Mouse (Mus musculus): ENCODE data around the gene Rrnad1. TPM values are rescaled to one million over a fixed set of nuclear protein-coding genes. Genes with fewer than 3 reads are reported as not detected.

The Rrnad1 gene
- 49.8 and 52.1 TPM in 2 replicates for polyA plus RNA-seq (2012; rRNA removed)

GRCm38 (mm10) chr3:87930078-87930795 lies at the start of gene Rrnad1, which contains the start of gene Isg20l2:
Rrnad1 (minus strand) TSS chr3:87930717.
Isg20l2 (plus strand) TSS chr3:87930314.

GRCm38 (mm10) chr3:87970939-87971488 lies 40.5 kb upstream of the Rrnad1 start, which contains the start of gene Nes:
Nes (plus strand) TSS chr3:87971078.

GRCm38 (mm10) chr3:87948378-87949265 lies 18.1 kb upstream of the Rrnad1 start, which contains the start of gene Crabp2:
Crabp2 (plus strand) TSS chr3:87948666.

GRCm38 (mm10) chr3:87919336-87920108 lies 11.0 kb downstream of the Rrnad1 start, which contains the start of gene Mrpl24:
Mrpl24 (plus strand) TSS chr3:87919506.

GRCm38 (mm10) chr3:87905880-87906485 lies 24.5 kb downstream of the Rrnad1 start, which contains the start of gene Hdgf:
Hdgf (plus strand) TSS chr3:87906321.

GRCm38 (mm10) chr3:87885281-87886003 lies 45.1 kb downstream of the Rrnad1 start, which contains the start of gene Prcc:
Prcc (minus strand) TSS chr3:87885608.

Other genes with a start within 250 kb of the Rrnad1 start
- gene Lrrc71, start 182.1 kb downstream of the Rrnad1 start, polyA plus RNA-seq (2012; rRNA removed): 0.40 and 0.59 TPM in 2 replicates
- gene Ntrk1, start 135.6 kb downstream of the Rrnad1 start, polyA plus RNA-seq (2012; rRNA removed): 3.3 and 15.5 TPM in 2 replicates
- gene Insrr, start 133.8 kb downstream of the Rrnad1 start, polyA plus RNA-seq (2012; rRNA removed): 2.1 and 3.5 TPM in 2 replicates
- 13.9 and 24.8 TPM in 2 replicates for gene Pear1, start 106.4 kb downstream of the Rrnad1 start, polyA plus RNA-seq (2012; rRNA removed)
- 0.01 TPM in 1 of 2 replicates, not detected in the other for gene Sh2d2a, start 84.0 kb downstream of the Rrnad1 start, polyA plus RNA-seq (2012; rRNA removed)
- gene Prcc, start 45.1 kb downstream of the Rrnad1 start, polyA plus RNA-seq (2012; rRNA removed): 56.0 and 60.4 TPM in 2 replicates
- gene Hdgf, start 24.4 kb downstream of the Rrnad1 start, polyA plus RNA-seq (2012; rRNA removed): 184 and 192 TPM in 2 replicates
- 110 and 113 TPM in 2 replicates for gene Mrpl24, start 11.2 kb downstream of the Rrnad1 start, polyA plus RNA-seq (2012; rRNA removed)
- 28.2 and 29.1 TPM in 2 replicates for gene Isg20l2, start 403 bp downstream of the Rrnad1 start, polyA plus RNA-seq (2012; rRNA removed)
- gene Crabp2, start 17.9 kb upstream of the Rrnad1 start, polyA plus RNA-seq (2012; rRNA removed): 42.6 and 66.3 TPM in 2 replicates
- gene Nes, start 40.4 kb upstream of the Rrnad1 start, polyA plus RNA-seq (2012; rRNA removed): 42.3 and 48.2 TPM in 2 replicates
- gene Bcan, start 69.5 kb upstream of the Rrnad1 start, polyA plus RNA-seq (2012; rRNA removed): 53.5 and 58.6 TPM in 2 replicates
- 0.76 and 0.87 TPM in 2 replicates for gene Hapln2, start 96.9 kb upstream of the Rrnad1 start, polyA plus RNA-seq (2012; rRNA removed)
- 16.2 and 17.5 TPM in 2 replicates for gene Gpatch4, start 112.4 kb upstream of the Rrnad1 start, polyA plus RNA-seq (2012; rRNA removed)
- gene Naxe, start 127.8 kb upstream of the Rrnad1 start, polyA plus RNA-seq (2012; rRNA removed): 95.1 and 96.9 TPM in 2 replicates
- 0.09 TPM in 1 of 2 replicates, not detected in the other for gene Ttc24, start 147.6 kb upstream of the Rrnad1 start, polyA plus RNA-seq (2012; rRNA removed)
- 14.2 and 15.2 TPM in 2 replicates for gene Iqgap3, start 151.3 kb upstream of the Rrnad1 start, polyA plus RNA-seq (2012; rRNA removed)
- gene Mef2d, start 211.7 kb upstream of the Rrnad1 start, polyA plus RNA-seq (2012; rRNA removed): 46.1 and 48.3 TPM in 2 replicates